Mouse (Mus musculus): ENCODE results near the gene Otub1. TPM values are rescaled to one million over a fixed set of nuclear protein-coding genes. Genes with fewer than 3 reads are reported as not detected.

Gene Otub1
- polyA plus RNA-seq, 1 experiment from 2014 or later: 157 TPM

GRCm38 (mm10) chr19:7183419-7183818 is 22.7 kb downstream of the Otub1 start:
- no peak for ATAC-seq (ENCODE audit: insufficient read depth, low FRiP score)
- no peaks in the 10 kb centered on the region for H3K27me3 ChIP-seq (ENCODE audit: control insufficient read depth, insufficient read depth, low read length)
- peaks cover 36% of the 10 kb centered on the region for H3K4me1 ChIP-seq (ENCODE audit: control insufficient read depth, insufficient read depth, low read length)
- 71% methylated on average over 11 of the region's 11 CpGs for WGBS
- H3K9me3 ChIP-seq (replicated peaks; ENCODE audit: control insufficient read depth, low read length): no peaks in the 10 kb centered on the region
- H3K27ac ChIP-seq (ENCODE audit: low read length): no peak overlapping the region
- no peak overlapping the region for H3K4me3 ChIP-seq (replicated peaks; ENCODE audit: low read length)
- H3K9ac ChIP-seq (ENCODE audit: low read length): no peak overlapping the region
- no peaks in the 10 kb centered on the region for H3K36me3 ChIP-seq (ENCODE audit: control insufficient read depth, insufficient read depth, low read length)
- H3K4me2 ChIP-seq (ENCODE audit: low read depth, low read length): no peak overlapping the region

DNA sequence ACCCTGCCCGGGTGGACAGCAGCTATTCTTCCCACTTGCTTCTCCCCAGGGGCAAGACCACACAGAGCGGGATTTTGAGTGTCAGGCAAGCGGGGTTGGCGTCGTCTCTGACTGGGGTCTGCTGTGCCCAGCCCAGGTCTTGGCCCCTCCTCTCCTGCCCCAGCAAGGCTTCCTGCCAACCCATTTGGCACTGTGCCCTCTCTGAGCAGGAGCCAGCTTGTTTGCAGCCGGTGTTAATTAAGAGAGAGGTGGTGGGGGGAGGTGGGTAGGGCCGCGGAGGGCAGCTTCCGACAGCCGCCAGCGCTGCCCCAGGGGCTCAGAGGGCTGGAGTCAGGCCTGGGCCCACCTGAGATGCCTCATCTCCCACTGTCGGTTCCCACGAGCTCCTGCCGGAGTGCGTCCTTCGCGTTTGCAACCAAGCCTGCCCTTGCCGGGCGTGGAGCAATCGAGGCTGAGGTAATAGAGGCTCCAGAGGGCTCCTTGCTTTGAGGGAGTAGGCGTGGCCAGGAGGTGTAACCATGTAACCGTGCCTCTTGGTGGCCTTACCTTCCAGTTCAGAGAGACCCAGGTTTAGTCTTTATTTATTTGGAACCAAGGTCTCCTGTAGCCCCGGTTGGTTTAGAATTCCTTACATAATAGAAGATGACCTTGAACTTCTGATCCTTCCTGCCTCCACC is 23.7 kb downstream of the Otub1 start:
- 8% methylated on average over 23 of the region's 23 CpGs for WGBS
- Histone ChIP-seq H3K36me3 (ENCODE audit: control insufficient read depth, insufficient read depth, low read length) (no peaks in the 10 kb centered on the region), H3K4me2 (ENCODE audit: low read depth, low read length) (peak overlapping the region; percentile 50), H3K4me1 (ENCODE audit: control insufficient read depth, insufficient read depth, low read length) (peaks cover 35% of the 10 kb centered on the region), H3K9ac (ENCODE audit: low read length) (peak overlapping the region; percentile 67), H3K4me3 (replicated peaks; ENCODE audit: low read length) (peak overlapping the region; percentile 22), H3K9me3 (replicated peaks; ENCODE audit: control insufficient read depth, low read length) (no peaks in the 10 kb centered on the region), H3K27me3 (ENCODE audit: control insufficient read depth, insufficient read depth, low read length) (no peaks in the 10 kb centered on the region), H3K27ac (ENCODE audit: low read length) (peak overlapping the region; percentile 74)
- peak; percentile 74 for ATAC-seq (ENCODE audit: insufficient read depth, low FRiP score)

DNA sequence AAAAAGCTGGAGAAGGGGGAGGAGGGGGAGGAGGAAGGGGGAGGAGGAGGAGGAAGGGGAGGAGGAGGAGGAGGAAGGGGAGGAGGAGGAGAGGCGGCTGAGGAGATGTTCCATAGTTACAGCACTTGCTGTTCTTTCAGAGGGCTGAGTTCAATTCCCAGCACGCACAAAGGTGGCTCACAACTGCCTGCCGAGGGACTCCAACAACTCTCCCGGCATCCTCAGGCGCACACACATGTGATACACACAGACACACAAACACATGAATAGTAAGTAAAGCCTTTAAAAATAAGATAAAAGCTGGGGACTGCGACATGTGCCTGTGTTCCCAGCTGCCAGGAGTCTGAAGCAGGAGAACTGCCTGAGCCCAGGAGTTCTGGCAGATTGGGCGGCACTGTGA is 24.6 kb downstream of the Otub1 start:
- Histone ChIP-seq H3K36me3 (ENCODE audit: control insufficient read depth, insufficient read depth, low read length) (no peaks in the 10 kb centered on the region), H3K4me2 (ENCODE audit: low read depth, low read length) (no peak overlapping the region), H3K27me3 (ENCODE audit: control insufficient read depth, insufficient read depth, low read length) (no peaks in the 10 kb centered on the region), H3K9ac (ENCODE audit: low read length) (no peak overlapping the region), H3K9me3 (replicated peaks; ENCODE audit: control insufficient read depth, low read length) (no peaks in the 10 kb centered on the region), H3K4me1 (ENCODE audit: control insufficient read depth, insufficient read depth, low read length) (peaks cover 29% of the 10 kb centered on the region), H3K4me3 (replicated peaks; ENCODE audit: low read length) (no peak overlapping the region), H3K27ac (ENCODE audit: low read length) (peak overlapping the region; percentile 74; the same call in 1 of the 2 replicates)
- no peak for ATAC-seq (ENCODE audit: insufficient read depth, low FRiP score)
- WGBS: 66% methylated on average over 7 of the region's 7 CpGs

- Histone ChIP-seq H3K27me3 (ENCODE audit: control insufficient read depth, insufficient read depth, low read length) (no peaks in the 10 kb centered on the region), H3K4me2 (ENCODE audit: low read depth, low read length) (no peak overlapping the region), H3K36me3 (ENCODE audit: control insufficient read depth, insufficient read depth, low read length) (no peaks in the 10 kb centered on the region), H3K9me3 (replicated peaks; ENCODE audit: control insufficient read depth, low read length) (no peaks in the 10 kb centered on the region), H3K4me3 (replicated peaks; ENCODE audit: low read length) (no peak overlapping the region), H3K27ac (ENCODE audit: low read length) (no peak overlapping the region), H3K4me1 (ENCODE audit: control insufficient read depth, insufficient read depth, low read length) (peaks cover 29% of the 10 kb centered on the region), H3K9ac (ENCODE audit: low read length) (no peak overlapping the region)
- no peak for ATAC-seq (ENCODE audit: insufficient read depth, low FRiP score)
- WGBS: 91% methylated on average over 8 of the region's 8 CpGs
Observed at GRCm38 (mm10) chr19:7180756-7181405, 25.2 kb downstream of the Otub1 start.

DNA sequence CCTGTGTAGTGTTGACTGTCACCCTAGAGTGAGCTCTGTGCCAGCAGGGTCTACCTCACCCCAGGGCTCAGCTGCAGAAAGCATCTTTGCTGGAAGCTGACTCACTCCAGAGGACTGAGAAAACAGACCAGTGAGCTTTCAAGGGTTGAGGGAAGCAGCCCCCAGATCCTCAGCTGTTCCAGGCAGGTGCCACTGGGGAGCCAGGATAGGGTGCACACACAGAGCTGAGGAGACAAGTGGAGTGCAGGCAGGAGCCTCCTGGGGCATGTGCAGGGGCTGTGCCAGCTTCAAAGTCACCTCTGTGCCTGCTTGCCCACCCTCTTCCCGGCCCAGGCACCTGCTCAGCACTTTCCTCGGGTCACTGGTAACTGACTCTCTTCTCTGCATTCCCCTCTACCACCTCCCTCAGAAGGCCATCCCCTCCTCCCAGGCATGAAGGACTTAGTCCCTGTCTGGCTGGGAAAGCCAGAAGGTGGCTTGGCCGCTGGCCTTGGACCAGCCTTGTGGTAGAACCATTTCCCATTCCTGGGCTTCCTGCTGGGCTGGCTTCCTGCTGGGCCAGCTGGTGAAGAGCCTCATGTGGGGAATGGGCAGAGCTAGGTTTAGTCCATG is 27.2 kb downstream of the Otub1 start:
- no peak overlapping the region for H3K27ac ChIP-seq (ENCODE audit: low read length)
- H3K27me3 ChIP-seq (ENCODE audit: control insufficient read depth, insufficient read depth, low read length): no peaks in the 10 kb centered on the region
- peaks cover 24% of the 10 kb centered on the region for H3K4me1 ChIP-seq (ENCODE audit: control insufficient read depth, insufficient read depth, low read length)
- no peak overlapping the region for H3K9ac ChIP-seq (ENCODE audit: low read length)
- ATAC-seq (ENCODE audit: insufficient read depth, low FRiP score): no peak
- no peak overlapping the region for H3K4me3 ChIP-seq (replicated peaks; ENCODE audit: low read length)
- H3K36me3 ChIP-seq (ENCODE audit: control insufficient read depth, insufficient read depth, low read length): no peaks in the 10 kb centered on the region
- H3K9me3 ChIP-seq (replicated peaks; ENCODE audit: control insufficient read depth, low read length): no peaks in the 10 kb centered on the region
- no peak overlapping the region for H3K4me2 ChIP-seq (ENCODE audit: low read depth, low read length)
- WGBS: 48% methylated on average over 3 of the region's 3 CpGs

- no peaks in the 10 kb centered on the region for H3K9me3 ChIP-seq (replicated peaks; ENCODE audit: control insufficient read depth, low read length)
- peaks cover 24% of the 10 kb centered on the region for H3K4me1 ChIP-seq (ENCODE audit: control insufficient read depth, insufficient read depth, low read length)
- no peaks in the 10 kb centered on the region for H3K36me3 ChIP-seq (ENCODE audit: control insufficient read depth, insufficient read depth, low read length)
- H3K4me3 ChIP-seq (replicated peaks; ENCODE audit: low read length): no peak overlapping the region
- no peaks in the 10 kb centered on the region for H3K27me3 ChIP-seq (ENCODE audit: control insufficient read depth, insufficient read depth, low read length)
- no peak overlapping the region for H3K9ac ChIP-seq (ENCODE audit: low read length)
- no peak overlapping the region for H3K27ac ChIP-seq (ENCODE audit: low read length)
- 48% methylated on average over 13 of the region's 13 CpGs for whole genome bisulfite sequencing
- no peak for ATAC-seq (ENCODE audit: insufficient read depth, low FRiP score)
- no peak overlapping the region for H3K4me2 ChIP-seq (ENCODE audit: low read depth, low read length)
Observed at GRCm38 (mm10) chr19:7177804-7178511, 28.2 kb downstream of the Otub1 start.

- 14% methylated on average over 11 of the region's 11 CpGs for WGBS
- Histone ChIP-seq H3K4me1 (ENCODE audit: control insufficient read depth, insufficient read depth, low read length) (peaks cover 26% of the 10 kb centered on the region), H3K27ac (ENCODE audit: low read length) (no peak overlapping the region), H3K27me3 (ENCODE audit: control insufficient read depth, insufficient read depth, low read length) (no peaks in the 10 kb centered on the region), H3K4me3 (replicated peaks; ENCODE audit: low read length) (no peak overlapping the region), H3K9me3 (replicated peaks; ENCODE audit: control insufficient read depth, low read length) (no peaks in the 10 kb centered on the region), H3K4me2 (ENCODE audit: low read depth, low read length) (no peak overlapping the region), H3K9ac (ENCODE audit: low read length) (no peak overlapping the region; the same call in 1 of the 2 replicates), H3K36me3 (ENCODE audit: control insufficient read depth, insufficient read depth, low read length) (no peaks in the 10 kb centered on the region)
- 0 out of 2 replicates have a peak, but pooled peaks have one; percentile 26 for ATAC-seq (ENCODE audit: insufficient read depth, low FRiP score)
Observed at GRCm38 (mm10) chr19:7176041-7176696, 29.9 kb downstream of the Otub1 start.

DNA sequence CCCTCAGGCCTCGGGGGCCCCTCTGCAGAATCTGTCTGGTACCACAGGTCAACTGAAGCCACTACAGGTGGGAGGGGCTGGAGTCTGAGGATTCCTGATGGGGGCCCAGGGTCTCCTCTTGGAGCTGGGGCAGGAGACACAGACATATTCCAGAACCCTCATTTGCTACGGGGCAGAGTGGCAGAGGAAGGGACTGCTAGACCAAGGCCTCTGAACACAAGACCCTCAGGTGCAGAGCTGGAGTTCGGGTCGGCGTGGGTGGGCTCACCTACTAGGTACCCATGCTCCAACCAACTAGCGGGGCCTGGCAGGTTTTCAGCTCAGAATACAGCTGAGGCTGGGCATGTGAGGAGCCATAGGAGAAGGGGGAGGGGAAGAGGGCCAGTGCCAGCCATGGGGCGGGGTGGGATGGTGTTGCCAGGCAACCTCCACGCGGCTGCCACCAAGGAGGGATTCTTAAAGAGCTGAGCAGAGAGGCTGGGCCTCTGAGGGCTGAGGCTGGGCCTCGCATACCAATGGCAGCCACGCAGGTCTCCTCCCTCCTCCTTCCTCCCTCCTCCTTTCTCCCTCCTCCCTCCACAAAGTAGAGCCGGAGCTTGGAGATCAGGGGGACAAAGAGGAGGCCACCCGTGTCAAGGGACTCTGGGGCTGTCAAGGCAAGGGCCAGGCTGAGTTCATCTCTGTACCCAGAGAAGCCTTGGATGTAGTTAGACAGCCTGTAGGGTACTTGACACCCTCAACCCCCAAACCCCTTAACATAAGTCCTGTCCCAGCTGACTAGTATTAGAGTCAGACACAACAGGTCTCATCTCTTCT is 33.9 kb downstream of the Otub1 start:
- 17% methylated on average over 13 of the region's 13 CpGs for WGBS
- no peak overlapping the region for H3K4me2 ChIP-seq (ENCODE audit: low read depth, low read length)
- H3K9ac ChIP-seq (ENCODE audit: low read length): no peak overlapping the region
- no peaks in the 10 kb centered on the region for H3K36me3 ChIP-seq (ENCODE audit: control insufficient read depth, insufficient read depth, low read length)
- H3K9me3 ChIP-seq (replicated peaks; ENCODE audit: control insufficient read depth, low read length): no peaks in the 10 kb centered on the region
- no peak overlapping the region for H3K4me3 ChIP-seq (replicated peaks; ENCODE audit: low read length)
- H3K27ac ChIP-seq (ENCODE audit: low read length): no peak overlapping the region
- peaks cover 5% of the 10 kb centered on the region for H3K27me3 ChIP-seq (ENCODE audit: control insufficient read depth, insufficient read depth, low read length)
- peaks cover 27% of the 10 kb centered on the region for H3K4me1 ChIP-seq (ENCODE audit: control insufficient read depth, insufficient read depth, low read length)
- peak; percentile 80 for ATAC-seq (ENCODE audit: insufficient read depth, low FRiP score)
